Mouse (Mus musculus): ENCODE measurements around the gene Umad1. TPM values are rescaled to one million over a fixed set of nuclear protein-coding genes. Genes with fewer than 3 reads are reported as not detected.

Gene Umad1
- total RNA-seq, 1 experiment = 0.98 TPM

- H3K4me1 ChIP-seq (ENCODE audit: control insufficient read depth in 2 of 2, insufficient read depth in 2 of 2, low read length in 2 of 2, poor library complexity in 1 of 2) = no peaks in the 10 kb centered on the region
- no peaks in the 10 kb centered on the region for H3K9me3 ChIP-seq (ENCODE audit: control insufficient read depth, insufficient read depth, low read depth, low read length)
- DNase-seq (ENCODE audit: low read depth, low spot score) = no peak
- in situ Hi-C loops (cut with MboI; ENCODE audit: low sequenced_read_pairs in 2 of 2, unreplicated experiment in 2 of 2) = no loop called here
- no peak overlapping the region for H3K27ac ChIP-seq (ENCODE audit: insufficient read depth, low read depth, low read length, poor library complexity, severe bottlenecking)
- no peak overlapping the region for H3K4me3 ChIP-seq (ENCODE audit: insufficient read depth in 1 of 2, low read depth in 1 of 2, low read length in 2 of 2, poor library complexity in 1 of 2, severe bottlenecking in 1 of 2)
- no peaks in the 10 kb centered on the region for H3K36me3 ChIP-seq (ENCODE audit: control insufficient read depth, insufficient read depth, low read length, poor library complexity, severe bottlenecking)
- H3K9ac ChIP-seq (ENCODE audit: insufficient read depth, low read depth, low read length, poor library complexity, severe bottlenecking) = no peak overlapping the region
- TF ChIP-seq HCFC1 (IDR thresholded peaks at IDR 0.05; ENCODE audit: borderline replicate concordance, insufficient read depth, low read length) = no peak
- no peak for TF ChIP-seq ZC3H11A (IDR thresholded peaks at IDR 0.05; ENCODE audit: borderline replicate concordance, low read depth, low read length)
- TF ChIP-seq MAFK (IDR thresholded peaks at IDR 0.05; ENCODE audit: insufficient read depth, low read depth, low read length) = no peak
Observed at GRCm38 (mm10) chr6:8368198-8368864, 109.2 kb downstream of the Umad1 start.

- in situ Hi-C loops (cut with MboI; ENCODE audit: low sequenced_read_pairs in 2 of 2, unreplicated experiment in 2 of 2) = no loop called here
- Histone ChIP-seq H3K9ac (ENCODE audit: insufficient read depth, low read depth, low read length, poor library complexity, severe bottlenecking) (no peak overlapping the region), H3K27ac (ENCODE audit: insufficient read depth, low read depth, low read length, poor library complexity, severe bottlenecking) (no peak overlapping the region), H3K4me1 (ENCODE audit: control insufficient read depth in 2 of 2, insufficient read depth in 2 of 2, low read length in 2 of 2, poor library complexity in 1 of 2) (no peaks in the 10 kb centered on the region), H3K4me3 (ENCODE audit: insufficient read depth in 1 of 2, low read depth in 1 of 2, low read length in 2 of 2, poor library complexity in 1 of 2, severe bottlenecking in 1 of 2) (no peak overlapping the region), H3K36me3 (ENCODE audit: control insufficient read depth, insufficient read depth, low read length, poor library complexity, severe bottlenecking) (no peaks in the 10 kb centered on the region), H3K9me3 (ENCODE audit: control insufficient read depth, insufficient read depth, low read depth, low read length) (no peaks in the 10 kb centered on the region)
- TF ChIP-seq ZNF384 (IDR thresholded peaks at IDR 0.05; ENCODE audit: low read depth, low read length) = no peak
- no peak for TF ChIP-seq MAFK (IDR thresholded peaks at IDR 0.05; ENCODE audit: insufficient read depth, low read depth, low read length)
- TF ChIP-seq ZC3H11A (IDR thresholded peaks at IDR 0.05; ENCODE audit: borderline replicate concordance, low read depth, low read length) = no peak
- TF ChIP-seq HCFC1 (IDR thresholded peaks at IDR 0.05; ENCODE audit: borderline replicate concordance, insufficient read depth, low read length) = no peak
- TF ChIP-seq CHD2 (IDR thresholded peaks at IDR 0.05; ENCODE audit: low read depth, low read length) = no peak
- DNase-seq (ENCODE audit: low read depth, low spot score) = no peak
Observed at GRCm38 (mm10) chr6:8370624-8371023, 111.5 kb downstream of the Umad1 start.

- in situ Hi-C loops (cut with MboI; ENCODE audit: low sequenced_read_pairs in 2 of 2, unreplicated experiment in 2 of 2) = no loop called here
- Histone ChIP-seq H3K4me3 (ENCODE audit: insufficient read depth in 1 of 2, low read depth in 1 of 2, low read length in 2 of 2, poor library complexity in 1 of 2, severe bottlenecking in 1 of 2) (no peak overlapping the region), H3K4me1 (ENCODE audit: control insufficient read depth in 2 of 2, insufficient read depth in 2 of 2, low read length in 2 of 2, poor library complexity in 1 of 2) (no peaks in the 10 kb centered on the region), H3K9me3 (ENCODE audit: control insufficient read depth, insufficient read depth, low read depth, low read length) (no peaks in the 10 kb centered on the region), H3K9ac (ENCODE audit: insufficient read depth, low read depth, low read length, poor library complexity, severe bottlenecking) (no peak overlapping the region), H3K36me3 (ENCODE audit: control insufficient read depth, insufficient read depth, low read length, poor library complexity, severe bottlenecking) (no peaks in the 10 kb centered on the region), H3K27ac (ENCODE audit: insufficient read depth, low read depth, low read length, poor library complexity, severe bottlenecking) (no peak overlapping the region)
- no peak for DNase-seq (ENCODE audit: low read depth, low spot score)
- TF ChIP-seq HCFC1 (IDR thresholded peaks at IDR 0.05; ENCODE audit: borderline replicate concordance, insufficient read depth, low read length) = no peak
- no peak for TF ChIP-seq MAFK (IDR thresholded peaks at IDR 0.05; ENCODE audit: insufficient read depth, low read depth, low read length)
- TF ChIP-seq CHD2 (IDR thresholded peaks at IDR 0.05; ENCODE audit: low read depth, low read length) = no peak
- TF ChIP-seq ZC3H11A (IDR thresholded peaks at IDR 0.05; ENCODE audit: borderline replicate concordance, low read depth, low read length) = no peak
- TF ChIP-seq ZNF384 (IDR thresholded peaks at IDR 0.05; ENCODE audit: low read depth, low read length) = no peak
Observed at GRCm38 (mm10) chr6:8373051-8373450, 114.0 kb downstream of the Umad1 start.

- Histone ChIP-seq H3K36me3 (ENCODE audit: control insufficient read depth, insufficient read depth, low read length, poor library complexity, severe bottlenecking) (no peaks in the 10 kb centered on the region), H3K4me3 (ENCODE audit: insufficient read depth in 1 of 2, low read depth in 1 of 2, low read length in 2 of 2, poor library complexity in 1 of 2, severe bottlenecking in 1 of 2) (no peak overlapping the region), H3K9ac (ENCODE audit: insufficient read depth, low read depth, low read length, poor library complexity, severe bottlenecking) (no peak overlapping the region), H3K4me1 (ENCODE audit: control insufficient read depth in 2 of 2, insufficient read depth in 2 of 2, low read length in 2 of 2, poor library complexity in 1 of 2) (no peaks in the 10 kb centered on the region), H3K9me3 (ENCODE audit: control insufficient read depth, insufficient read depth, low read depth, low read length) (no peaks in the 10 kb centered on the region), H3K27ac (ENCODE audit: insufficient read depth, low read depth, low read length, poor library complexity, severe bottlenecking) (no peak overlapping the region)
- in situ Hi-C loops (cut with MboI; ENCODE audit: low sequenced_read_pairs in 2 of 2, unreplicated experiment in 2 of 2) = no loop called here
- no peak for TF ChIP-seq HCFC1 (IDR thresholded peaks at IDR 0.05; ENCODE audit: borderline replicate concordance, insufficient read depth, low read length)
- no peak for TF ChIP-seq MAFK (IDR thresholded peaks at IDR 0.05; ENCODE audit: insufficient read depth, low read depth, low read length)
- no peak for TF ChIP-seq ZNF384 (IDR thresholded peaks at IDR 0.05; ENCODE audit: low read depth, low read length)
- TF ChIP-seq CHD2 (IDR thresholded peaks at IDR 0.05; ENCODE audit: low read depth, low read length) = no peak
- no peak for TF ChIP-seq ZC3H11A (IDR thresholded peaks at IDR 0.05; ENCODE audit: borderline replicate concordance, low read depth, low read length)
- no peak for DNase-seq (ENCODE audit: low read depth, low spot score)
Observed at GRCm38 (mm10) chr6:8373851-8374250, 114.8 kb downstream of the Umad1 start.

GRCm38 (mm10) chr6:8374290-8374689 lies 115.2 kb downstream of the Umad1 start:
- no peak overlapping the region for H3K9ac ChIP-seq (ENCODE audit: insufficient read depth, low read depth, low read length, poor library complexity, severe bottlenecking)
- no peak overlapping the region for H3K27ac ChIP-seq (ENCODE audit: insufficient read depth, low read depth, low read length, poor library complexity, severe bottlenecking)
- no peak overlapping the region for H3K4me3 ChIP-seq (ENCODE audit: insufficient read depth in 1 of 2, low read depth in 1 of 2, low read length in 2 of 2, poor library complexity in 1 of 2, severe bottlenecking in 1 of 2)
- DNase-seq (ENCODE audit: low read depth, low spot score) = no peak
- no peaks in the 10 kb centered on the region for H3K4me1 ChIP-seq (ENCODE audit: control insufficient read depth in 2 of 2, insufficient read depth in 2 of 2, low read length in 2 of 2, poor library complexity in 1 of 2)
- TF ChIP-seq CHD2 (IDR thresholded peaks at IDR 0.05; ENCODE audit: low read depth, low read length) = no peak
- no peak for TF ChIP-seq HCFC1 (IDR thresholded peaks at IDR 0.05; ENCODE audit: borderline replicate concordance, insufficient read depth, low read length)
- no peak for TF ChIP-seq ZNF384 (IDR thresholded peaks at IDR 0.05; ENCODE audit: low read depth, low read length)
- TF ChIP-seq MAFK (IDR thresholded peaks at IDR 0.05; ENCODE audit: insufficient read depth, low read depth, low read length) = no peak
- TF ChIP-seq ZC3H11A (IDR thresholded peaks at IDR 0.05; ENCODE audit: borderline replicate concordance, low read depth, low read length) = no peak
- no peaks in the 10 kb centered on the region for H3K36me3 ChIP-seq (ENCODE audit: control insufficient read depth, insufficient read depth, low read length, poor library complexity, severe bottlenecking)
- no peaks in the 10 kb centered on the region for H3K9me3 ChIP-seq (ENCODE audit: control insufficient read depth, insufficient read depth, low read depth, low read length)
- in situ Hi-C loops (cut with MboI; ENCODE audit: low sequenced_read_pairs in 2 of 2, unreplicated experiment in 2 of 2) = no loop called here
